Mouse (Mus musculus) brain, adult 2 months (tissue): Measurements from ENCODE around the gene Gm14085.
"Not testable (repeated sequence)": the region's sequence is repeated elsewhere in the genome, so short reads cannot be mapped to it uniquely, and the experiment has no call there.

Source experiments
- DNase-seq: peaks from one replicate; pipeline ENCODE4 v3.0.0; 2011; ENCODE audit warnings: low read depth, low spot score

The Gm14085 gene

GRCm38 (mm10) chr2:122484641-122485040 is at the start of gene Gm14085:
Gene Gm14085 (plus strand): TSS chr2:122484941.
- no peak for DNase-seq

GRCm38 (mm10) chr2:122438706-122439482 is 45.8 kb upstream of the Gm14085 start:
- not testable (repeated sequence) for DNase-seq

- DNase-seq: not testable (repeated sequence)
Measured at GRCm38 (mm10) chr2:122440521-122440920, 44.2 kb upstream of the Gm14085 start.

GRCm38 (mm10) chr2:122441000-122441933 is 43.5 kb upstream of the Gm14085 start:
- no peak for DNase-seq

- DNase-seq: no peak
Measured at GRCm38 (mm10) chr2:122450351-122450750, 34.4 kb upstream of the Gm14085 start.

GRCm38 (mm10) chr2:122452426-122452825 is 32.3 kb upstream of the Gm14085 start:
- DNase-seq: no peak

- DNase-seq: peak; percentile 7
Measured at GRCm38 (mm10) chr2:122466901-122467300, 17.8 kb upstream of the Gm14085 start.

GRCm38 (mm10) chr2:122467351-122468013 is 17.3 kb upstream of the Gm14085 start:
- peak; percentile 94 for DNase-seq

GRCm38 (mm10) chr2:122469221-122469620 is 15.5 kb upstream of the Gm14085 start:
- DNase-seq: no peak

GRCm38 (mm10) chr2:122476585-122476984 is 8.2 kb upstream of the Gm14085 start:
- DNase-seq: no peak

GRCm38 (mm10) chr2:122483787-122484186 is 954 bp upstream of the Gm14085 start:
- DNase-seq: not testable (repeated sequence)

GRCm38 (mm10) chr2:122485654-122486053 is 913 bp downstream of the Gm14085 start:
- not testable (repeated sequence) for DNase-seq

- not testable (repeated sequence) for DNase-seq
Measured at GRCm38 (mm10) chr2:122486122-122486521, 1.4 kb downstream of the Gm14085 start.

- DNase-seq: no peak
Measured at GRCm38 (mm10) chr2:122486674-122487073, 1.9 kb downstream of the Gm14085 start.

GRCm38 (mm10) chr2:122529696-122530095 is 45.0 kb downstream of the Gm14085 start:
- not testable (repeated sequence) for DNase-seq

- peak; percentile 52 for DNase-seq
Measured at GRCm38 (mm10) chr2:122531290-122531689, 46.5 kb downstream of the Gm14085 start.

GRCm38 (mm10) chr2:122531726-122532125 is 47.0 kb downstream of the Gm14085 start:
- peak; percentile 24 for DNase-seq

- DNase-seq: peak; percentile 3
Measured at GRCm38 (mm10) chr2:122532136-122532801, 47.5 kb downstream of the Gm14085 start.

- no peak for DNase-seq
Measured at GRCm38 (mm10) chr2:122532802-122533186, 48.1 kb downstream of the Gm14085 start.

GRCm38 (mm10) chr2:122533378-122533777 is 48.6 kb downstream of the Gm14085 start:
- DNase-seq: peak; percentile 69

GRCm38 (mm10) chr2:122534671-122535070 is 49.9 kb downstream of the Gm14085 start:
- DNase-seq: no peak
